Mouse (Mus musculus): Measurements from ENCODE around the gene G0s2.

DNA sequence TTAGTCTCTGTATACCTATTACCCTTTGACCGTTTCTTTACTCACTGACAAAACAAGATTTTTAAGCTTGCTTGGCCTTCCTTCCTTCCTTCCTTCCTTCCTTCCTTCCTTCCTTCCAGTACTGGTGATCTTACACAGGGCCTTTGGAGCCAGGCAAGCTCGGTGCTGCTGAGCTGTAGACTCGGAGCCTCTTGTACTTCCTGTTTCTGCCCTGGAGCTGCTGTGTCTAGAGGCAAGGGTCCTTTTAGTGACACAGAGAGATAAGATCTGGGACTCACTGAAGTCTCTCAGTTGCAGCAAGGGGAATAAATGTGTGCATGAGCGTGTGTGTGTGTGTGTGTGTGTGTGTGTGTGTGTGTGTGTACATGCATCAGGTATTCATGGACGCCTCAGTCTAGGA lies 42.1 kb downstream of the G0s2 start:
- TF ChIP-seq CTCF (IDR thresholded peaks at IDR 0.05; ENCODE audit: borderline replicate concordance, insufficient read depth, low read depth, low read length), result no peak
- no peak for TF ChIP-seq POLR2A (IDR thresholded peaks at IDR 0.05; ENCODE audit: borderline replicate concordance, insufficient read depth, low read length)
